Mouse (Mus musculus): Measurements from ENCODE around the gene Ddias.

- TF ChIP-seq CTCF (IDR thresholded peaks at IDR 0.05; ENCODE audit: low read depth, low read length) (no peak), TAL1 (conservative IDR thresholded peaks at IDR 0.05; ENCODE audit: low read depth, low read length) (no peak), GATA1 (IDR thresholded peaks at IDR 0.05; ENCODE audit: borderline replicate concordance, low read length) (no peak), POLR2AphosphoS5 (IDR thresholded peaks at IDR 0.05; ENCODE audit: insufficient replicate concordance, low read depth, low read length) (no peak), GATA2 (IDR thresholded peaks at IDR 0.05; ENCODE audit: borderline replicate concordance, low read depth, low read length) (no peak)
Measured at GRCm38 (mm10) chr7:92827981-92828380, 46.1 kb downstream of the Ddias start.

Measured in G1E (cell line).